Mouse (Mus musculus) c-Kit-positive CD71-negative TER-119-negative erythroid progenitor cells, embryonic 14.5 days (primary cell): Measurements from ENCODE around the gene Arsg.
A peak's percentile ranks its signal among the peaks of the same experiment; 100 is the strongest.

Experiments
- DNase-seq: peaks from one replicate; pipeline ENCODE4 v3.0.0-alpha.2; 2013; ENCODE audit warnings: low read depth

Arsg gene

DNA sequence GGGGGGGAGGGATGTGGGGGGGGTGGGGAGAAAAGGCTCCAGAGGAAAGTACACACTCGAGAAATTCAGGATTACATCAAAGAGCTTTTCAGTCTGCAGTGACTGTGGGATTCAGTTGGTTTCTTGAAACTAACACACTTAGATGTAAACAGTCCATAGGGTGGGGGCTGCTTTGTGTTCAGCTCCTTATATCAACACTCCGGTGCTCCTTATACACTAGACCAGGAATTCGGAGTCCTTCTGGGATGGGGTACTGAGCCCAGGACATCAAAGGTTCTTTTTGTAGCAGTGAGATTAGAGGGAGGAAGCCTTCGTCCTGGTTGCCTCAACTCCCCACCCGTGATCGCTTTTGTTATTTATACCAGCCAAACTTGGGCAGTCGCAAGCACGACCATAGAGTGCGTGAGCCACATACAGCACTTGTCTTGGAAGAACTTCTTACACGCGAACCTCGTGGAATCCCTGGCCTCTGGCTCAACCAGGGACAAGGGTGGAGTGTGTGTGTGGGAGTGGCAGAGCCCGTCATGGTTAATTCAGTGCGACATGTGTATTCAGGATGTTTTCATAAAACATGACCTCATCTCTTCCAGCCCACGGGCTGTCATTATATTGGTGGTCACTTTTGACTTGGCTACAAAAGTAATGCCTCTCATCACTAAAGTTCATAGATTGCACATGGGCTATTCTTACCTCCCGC lies 73.3 kb downstream of the Arsg start:
- no peak for DNase-seq

DNA sequence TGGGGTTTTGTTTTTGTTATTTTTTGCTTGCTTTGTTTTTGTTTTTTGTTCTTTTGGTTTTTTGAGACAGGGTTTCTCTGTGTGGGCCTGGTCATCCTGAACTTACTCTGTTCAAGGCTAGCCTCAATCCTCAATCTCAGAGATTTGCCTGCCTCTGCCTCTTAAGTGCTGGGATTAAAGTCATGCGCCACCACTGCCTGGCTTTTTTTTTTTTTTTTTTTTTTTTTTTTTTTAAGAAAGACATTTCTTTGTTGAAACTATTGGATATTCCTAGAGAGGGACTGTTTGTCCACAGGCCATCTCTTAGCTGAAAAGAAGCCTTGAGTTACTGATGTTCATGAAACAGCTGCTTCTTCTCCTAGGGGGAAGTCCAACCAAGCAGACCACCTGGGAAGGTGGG lies 74.5 kb downstream of the Arsg start:
- DNase-seq, result no peak

DNA sequence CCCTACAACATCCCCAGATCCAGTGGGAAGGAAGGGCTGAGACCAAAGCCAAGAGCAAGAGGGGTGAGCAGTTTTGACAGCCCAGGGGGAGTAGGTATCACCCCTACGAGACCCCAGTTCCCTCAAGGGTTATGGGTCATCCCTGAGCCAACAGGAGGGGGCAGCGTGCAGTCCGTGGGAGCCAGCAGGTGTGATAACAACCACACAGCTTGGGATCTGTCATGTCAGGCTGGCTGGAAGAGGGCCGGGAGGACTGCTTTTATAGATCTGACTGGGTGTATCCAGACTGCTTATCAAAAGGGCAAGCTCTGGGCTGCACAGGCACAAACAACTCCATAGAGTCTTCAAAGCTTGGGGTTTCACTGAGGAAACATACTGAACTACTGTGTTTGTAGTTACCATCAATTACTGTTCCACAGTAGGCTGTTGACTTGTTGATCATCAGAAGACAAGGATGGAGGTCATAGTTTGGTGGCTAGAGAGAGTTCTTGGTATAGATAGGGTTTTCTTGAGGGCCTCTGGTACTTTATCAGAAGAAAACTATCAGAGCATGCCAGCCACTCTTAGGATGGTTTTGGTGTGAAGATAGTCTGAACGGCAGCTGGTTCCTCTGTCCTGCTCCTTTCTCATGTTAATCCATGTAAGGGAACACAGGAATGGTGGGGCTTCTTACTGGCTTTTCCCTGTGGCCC lies 76.6 kb downstream of the Arsg start:
- no peak for DNase-seq

DNA sequence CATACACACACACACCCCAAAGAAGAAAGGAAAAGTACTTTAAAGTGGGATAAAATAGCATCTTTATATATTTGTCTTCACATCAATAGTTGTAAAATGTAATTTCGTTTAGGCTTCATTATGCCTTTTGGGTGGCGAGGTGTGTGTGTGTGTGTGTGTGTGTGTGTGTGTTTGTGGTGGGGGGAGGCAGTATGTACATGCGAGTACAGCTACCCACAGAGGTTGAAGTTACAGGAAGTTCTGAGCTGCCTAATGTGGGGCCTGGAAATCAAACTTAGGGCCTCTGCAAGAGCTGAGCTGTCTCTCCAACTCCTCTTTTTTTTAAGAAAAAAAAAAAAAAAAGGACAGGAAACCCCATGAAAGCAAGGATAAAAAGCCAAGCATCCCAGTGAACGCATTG lies 80.7 kb downstream of the Arsg start:
- DNase-seq, result no peak

DNA sequence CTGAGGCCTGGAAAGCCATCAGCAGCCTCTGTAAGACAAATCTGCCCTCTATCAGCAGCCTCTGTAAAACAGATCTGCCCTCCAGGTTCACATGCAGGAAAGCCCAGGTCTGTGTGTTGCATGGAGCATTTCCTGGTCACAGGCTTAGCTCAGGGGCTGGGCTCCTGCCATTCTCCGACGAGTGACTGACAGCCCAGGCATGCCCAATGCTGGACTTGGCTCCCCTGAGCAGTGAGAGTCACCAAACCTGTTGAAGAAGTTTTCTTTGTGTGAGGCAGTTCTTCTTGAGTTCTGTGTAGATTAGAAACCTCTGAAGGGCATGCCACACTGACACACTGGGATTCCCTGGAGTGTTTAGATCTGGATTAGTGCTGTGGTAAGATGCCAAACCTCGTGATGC lies 81.3 kb downstream of the Arsg start:
- no peak for DNase-seq

DNA sequence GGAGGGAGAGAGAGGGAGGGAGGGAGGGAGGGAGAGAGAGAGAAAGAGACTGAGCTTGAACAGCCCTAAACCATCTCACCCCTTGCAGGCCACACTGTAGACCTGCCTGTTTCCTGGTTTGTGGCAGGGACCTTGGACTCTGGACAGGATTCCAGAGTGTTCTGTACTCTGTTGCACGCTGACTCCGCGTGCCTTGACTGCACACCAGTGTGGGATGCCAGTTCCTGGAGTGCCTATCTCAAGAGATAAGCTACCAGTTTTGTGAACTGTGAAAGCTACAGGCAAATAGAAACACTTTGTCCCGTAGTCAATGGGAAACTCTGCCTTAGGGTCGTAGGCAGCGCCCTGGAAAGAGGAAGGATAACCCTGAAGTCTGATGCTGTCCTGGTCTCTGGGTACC lies 83.0 kb downstream of the Arsg start:
- no peak for DNase-seq

DNA sequence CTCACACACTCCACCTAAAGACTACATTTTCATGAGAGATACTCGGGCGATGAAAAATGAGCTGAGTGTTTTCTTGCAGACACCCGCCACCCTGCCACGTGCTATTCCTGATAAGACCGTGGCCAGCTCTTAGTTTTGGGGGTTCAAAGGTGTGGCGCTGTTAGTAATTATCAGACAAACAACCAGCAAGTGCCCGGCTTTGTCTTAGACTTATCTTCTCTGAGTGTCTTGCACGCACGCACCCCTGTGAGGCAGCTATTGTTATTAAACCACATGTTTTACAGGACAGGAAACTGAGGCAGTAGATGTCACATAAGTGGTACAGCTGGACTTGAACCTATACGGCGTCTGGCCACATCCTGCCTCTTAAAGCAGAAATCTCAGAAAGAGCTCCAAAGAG lies 84.2 kb downstream of the Arsg start:
- no peak for DNase-seq

DNA sequence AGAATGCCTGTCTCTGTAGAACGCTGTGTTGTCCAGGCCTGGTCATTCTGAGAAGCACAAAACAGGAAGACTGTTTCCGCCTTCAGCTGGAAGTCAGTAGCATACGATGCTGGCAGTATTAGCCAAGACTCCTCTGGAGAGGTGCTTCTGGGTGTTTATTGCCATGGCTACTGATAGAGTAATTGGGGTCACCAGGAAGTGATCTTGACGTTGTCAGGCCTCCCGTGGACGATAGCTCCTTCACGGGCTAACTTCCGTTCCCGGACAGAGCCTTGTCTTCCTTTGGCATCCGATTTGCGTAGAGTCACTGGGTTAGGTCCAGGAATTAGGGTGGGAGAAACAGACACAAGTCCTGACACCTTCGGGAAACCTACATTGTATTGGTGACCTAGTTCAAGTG lies 86.1 kb downstream of the Arsg start:
- no peak for DNase-seq

DNA sequence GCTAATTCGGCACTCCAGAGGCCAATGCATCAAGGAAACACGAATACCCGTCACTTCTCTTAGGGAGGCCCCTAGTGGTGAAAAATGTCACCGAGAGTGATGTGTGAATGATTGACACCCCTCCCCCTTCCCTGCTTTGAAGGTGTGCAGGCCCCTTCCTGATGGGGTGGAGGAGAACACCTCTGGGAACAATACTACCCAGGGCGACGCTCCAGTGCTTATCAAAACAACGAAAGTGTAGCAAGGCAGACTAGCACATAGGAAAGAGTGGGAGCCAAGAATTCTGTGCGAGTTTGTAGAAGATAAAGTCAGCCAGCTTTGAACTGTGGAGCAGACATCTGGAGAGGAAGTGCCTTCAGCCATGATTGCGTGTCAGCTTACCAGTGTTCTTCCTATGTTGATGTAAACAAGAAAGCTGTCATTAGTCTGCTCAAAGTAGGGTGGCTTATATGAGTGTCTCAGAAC lies 87.7 kb downstream of the Arsg start:
- peak; percentile 70 for DNase-seq

DNA sequence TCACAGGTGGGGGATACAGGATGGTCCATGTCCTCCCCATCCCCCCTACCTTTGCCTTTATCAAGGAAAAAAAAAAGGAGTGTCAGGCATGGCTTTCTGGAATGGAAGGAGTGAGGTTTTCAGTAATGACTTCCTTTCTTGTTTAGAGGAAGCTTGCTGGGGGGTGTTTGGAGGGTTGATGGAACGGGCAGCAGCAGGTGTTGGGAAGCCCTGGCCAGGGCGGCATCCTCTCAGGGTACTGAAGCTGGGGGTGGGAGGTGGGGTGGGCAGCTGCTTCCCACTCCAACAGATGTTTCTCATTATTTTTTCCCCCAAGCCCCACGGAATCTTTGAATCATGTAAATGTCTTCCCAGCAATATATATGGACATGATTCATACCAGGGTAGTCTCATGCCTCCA lies 88.3 kb downstream of the Arsg start:
- DNase-seq, result no peak

DNA sequence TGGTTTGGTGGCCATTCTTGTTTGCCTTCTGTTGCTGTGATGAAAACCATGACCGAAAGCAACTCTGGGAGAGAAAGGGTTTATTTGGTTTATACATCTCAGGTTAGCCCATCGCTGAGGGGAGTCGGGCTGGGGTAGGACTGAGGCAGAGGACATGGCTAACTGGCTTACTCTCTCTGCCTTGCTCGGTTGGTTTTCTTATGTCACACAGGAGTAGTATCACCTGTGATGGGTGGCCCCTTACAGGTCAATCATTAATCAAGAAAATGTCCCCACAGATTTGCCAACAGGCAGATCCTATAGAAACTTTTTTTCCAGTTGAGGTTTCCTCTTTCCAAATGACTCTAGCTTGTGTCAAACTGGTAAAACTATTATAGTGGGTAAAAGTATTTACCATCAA lies 90.5 kb downstream of the Arsg start:
- no peak for DNase-seq

DNA sequence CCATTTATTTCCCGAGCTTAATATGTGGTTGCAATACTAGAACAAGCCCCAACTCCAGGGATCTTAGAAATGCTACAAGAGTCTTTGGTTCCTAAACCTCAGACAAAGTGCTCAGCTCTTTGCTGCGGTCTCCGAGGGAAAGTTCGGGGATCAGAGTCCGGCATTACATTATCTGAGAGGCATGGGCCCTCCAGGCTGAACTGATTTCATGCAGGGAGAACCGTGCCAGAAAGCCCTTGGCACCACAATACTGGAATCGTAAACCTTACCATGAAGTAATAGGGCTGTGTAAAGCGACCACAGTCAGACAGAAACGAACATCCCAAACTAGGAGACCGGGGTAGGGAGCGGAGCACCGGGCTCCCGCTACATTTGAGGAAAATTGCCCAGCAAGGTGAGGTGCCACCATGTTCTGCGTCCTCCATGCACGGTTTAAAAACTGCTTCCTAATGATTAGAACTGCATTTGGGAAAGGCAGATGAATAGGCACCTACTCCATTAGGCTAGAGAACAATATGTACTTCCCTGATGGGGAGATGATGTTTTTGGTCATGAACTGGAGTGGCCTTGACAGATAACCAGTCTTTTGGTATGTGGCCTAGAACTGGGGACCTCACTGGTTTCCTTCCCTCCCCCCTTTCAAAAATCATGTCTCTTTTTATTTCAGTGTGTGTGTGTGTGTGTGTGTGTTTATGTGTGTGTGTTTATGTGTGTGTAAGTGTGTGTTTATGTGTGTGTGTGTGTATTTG lies 91.5 kb downstream of the Arsg start:
- DNase-seq, result no peak

DNA sequence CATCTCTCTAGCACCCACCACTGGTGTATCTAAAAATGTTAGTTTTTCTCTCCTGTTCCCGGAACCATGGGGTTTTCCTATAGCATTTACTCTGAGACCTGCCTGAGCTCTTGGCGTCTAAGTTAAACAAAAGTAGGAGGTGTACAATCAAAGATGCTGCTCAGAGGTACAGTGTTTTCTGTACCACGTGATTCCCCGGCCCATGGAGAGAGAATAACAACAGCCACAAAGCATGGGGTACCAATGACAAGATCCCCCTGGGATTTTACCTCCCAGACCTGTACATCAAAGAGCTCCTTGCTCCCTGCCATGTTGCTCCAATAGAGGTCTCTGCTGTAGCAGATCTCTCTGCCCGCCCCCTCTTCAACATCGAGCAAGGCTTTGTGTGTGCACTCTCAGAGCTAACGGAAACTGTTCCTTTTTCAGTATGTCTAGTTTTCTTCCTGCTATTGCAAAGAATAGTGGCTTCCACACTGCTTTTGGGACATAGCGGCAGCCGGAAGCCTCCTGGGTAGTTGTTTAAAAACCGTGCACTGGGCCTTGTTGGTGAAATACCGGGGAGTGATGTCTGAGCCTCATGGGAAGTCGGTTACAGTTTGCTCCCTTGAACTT lies 95.9 kb downstream of the Arsg start:
- no peak for DNase-seq

DNA sequence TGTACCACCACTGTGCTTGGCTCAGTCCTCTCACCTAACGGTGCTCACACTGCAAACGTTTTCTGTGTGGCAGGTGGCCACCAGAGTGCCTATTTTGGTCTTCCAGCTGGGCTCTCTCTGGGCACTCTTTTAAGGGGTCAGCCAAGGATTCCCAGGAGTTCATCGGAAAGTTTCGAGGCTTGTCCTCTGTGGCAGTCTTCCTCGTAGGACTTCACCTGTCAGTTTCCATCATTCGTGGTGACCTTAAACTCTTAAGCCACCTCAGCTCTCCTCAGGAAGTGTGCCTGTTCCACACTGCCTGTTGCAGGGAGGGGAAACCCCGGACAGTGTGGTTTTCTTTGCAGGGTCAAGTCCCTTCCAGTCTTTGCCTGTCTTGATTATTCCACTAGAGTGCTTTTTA lies 96.6 kb downstream of the Arsg start:
- DNase-seq, result no peak

DNA sequence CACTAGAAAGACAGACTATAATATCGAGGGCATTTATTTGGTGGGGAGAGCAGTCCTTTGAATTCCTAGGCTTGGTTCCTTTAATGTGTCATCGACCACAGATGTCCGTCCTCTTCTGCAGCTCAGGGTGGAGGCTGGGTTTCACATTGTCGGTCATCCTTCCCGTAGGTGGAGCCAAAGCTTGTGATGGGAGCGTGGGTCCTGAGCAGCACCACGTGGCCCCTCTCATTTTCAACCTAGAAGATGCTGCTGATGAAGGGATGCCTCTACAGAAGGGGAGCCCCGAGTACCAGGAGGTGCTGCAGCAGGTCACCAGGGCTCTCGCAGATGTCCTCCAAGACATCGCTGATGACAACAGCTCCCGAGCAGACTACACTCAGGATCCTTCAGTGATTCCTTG lies 98.9 kb downstream of the Arsg start:
- DNase-seq, result no peak

DNA sequence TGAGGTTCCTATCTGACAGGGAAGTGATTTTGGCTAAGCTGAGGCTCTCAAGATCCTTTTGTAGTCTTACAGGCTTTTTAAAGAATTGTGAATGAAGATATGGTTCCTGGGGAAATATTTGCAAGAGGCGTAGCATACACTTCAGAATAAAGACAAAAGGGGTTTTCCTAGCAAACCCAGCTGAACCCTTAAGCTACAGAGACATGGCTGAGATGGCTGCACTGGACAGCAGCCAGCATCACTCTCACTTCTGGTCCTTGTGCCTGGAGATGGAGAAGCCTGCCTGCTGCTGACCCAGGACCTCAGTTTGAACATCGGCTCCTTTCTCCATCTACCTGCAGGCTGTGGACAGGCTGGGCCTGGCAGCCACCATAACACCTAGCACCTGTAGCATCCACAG lies 101.4 kb downstream of the Arsg start:
- no peak for DNase-seq

DNA sequence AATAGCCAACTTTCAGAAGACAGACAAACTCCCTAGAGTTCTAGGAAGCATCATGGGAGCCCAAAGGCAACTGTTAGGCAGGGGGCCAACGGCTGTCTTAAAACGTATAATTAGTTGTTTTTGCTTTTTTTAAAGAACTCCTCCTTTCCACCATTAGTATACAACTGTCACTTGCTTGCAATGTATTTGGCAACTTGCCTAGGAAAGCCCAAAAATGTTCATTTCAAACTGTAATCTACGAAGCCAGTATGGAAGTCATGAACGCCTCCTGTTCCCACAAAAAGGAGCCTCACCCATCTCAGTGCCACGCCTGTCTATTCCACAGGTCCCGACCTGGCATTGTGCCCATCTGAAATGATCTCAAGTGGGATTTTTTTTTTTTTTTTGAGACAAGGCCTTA lies 102.7 kb downstream of the Arsg start:
- no peak for DNase-seq

DNA sequence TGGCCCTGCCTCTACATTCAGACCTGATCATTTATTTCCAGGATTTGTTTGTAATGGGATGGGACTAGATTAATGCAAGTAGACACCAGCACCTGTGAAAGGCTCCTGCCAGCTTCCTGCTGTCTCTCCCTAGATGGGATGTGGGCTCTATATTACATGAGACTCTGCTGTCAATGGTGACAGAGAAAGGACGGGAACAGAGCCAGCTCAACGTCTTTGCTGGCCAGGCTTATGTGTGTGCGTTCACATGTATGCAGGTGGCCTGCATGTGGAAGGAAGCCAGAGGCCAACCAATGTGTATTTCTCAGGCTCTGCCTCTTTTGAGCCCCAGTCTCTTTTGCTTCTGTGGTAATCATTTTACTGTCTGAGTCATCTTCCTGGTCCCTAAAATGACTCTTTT lies 105.4 kb downstream of the Arsg start:
- no peak for DNase-seq

DNA sequence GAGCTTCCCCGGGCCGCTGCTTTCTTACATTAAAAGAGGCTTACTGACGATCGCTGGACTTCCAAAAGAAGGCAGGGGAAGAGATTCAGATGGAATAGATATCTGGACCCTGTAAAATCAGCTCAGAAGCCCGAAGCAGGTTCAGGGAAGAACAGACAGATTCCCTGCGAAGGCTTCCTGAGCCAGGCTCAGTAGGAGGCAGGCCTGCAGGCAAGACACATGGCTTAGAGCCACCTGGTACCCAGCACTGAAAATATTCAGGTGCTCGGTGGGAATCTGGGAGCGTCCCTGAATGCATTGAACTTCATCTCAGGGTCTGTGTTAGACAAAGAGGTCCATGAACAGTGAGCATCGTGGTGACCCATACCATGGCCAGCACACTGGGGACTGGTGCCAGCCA lies 106.8 kb downstream of the Arsg start:
- DNase-seq, result no peak

DNA sequence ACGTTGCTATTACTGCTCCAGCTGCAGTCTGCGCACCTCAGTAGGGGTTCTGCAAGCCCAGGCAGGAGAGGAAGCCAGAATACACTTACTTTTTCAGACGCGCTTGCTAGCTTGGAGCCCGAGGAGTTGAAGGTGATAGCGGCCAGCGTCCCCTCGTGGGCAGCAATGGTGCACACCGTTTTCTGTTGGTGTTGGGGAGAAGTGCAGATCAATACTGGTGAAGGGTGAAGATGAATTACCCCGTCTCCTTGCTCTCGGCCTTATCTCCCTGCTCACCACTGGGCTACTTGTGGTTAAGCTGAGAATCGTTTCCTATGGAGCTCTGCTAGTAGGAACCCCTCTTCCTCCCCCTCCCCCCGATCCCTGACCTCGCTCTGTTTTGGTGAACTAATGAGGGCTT lies 110.8 kb downstream of the Arsg start:
- no peak for DNase-seq

DNA sequence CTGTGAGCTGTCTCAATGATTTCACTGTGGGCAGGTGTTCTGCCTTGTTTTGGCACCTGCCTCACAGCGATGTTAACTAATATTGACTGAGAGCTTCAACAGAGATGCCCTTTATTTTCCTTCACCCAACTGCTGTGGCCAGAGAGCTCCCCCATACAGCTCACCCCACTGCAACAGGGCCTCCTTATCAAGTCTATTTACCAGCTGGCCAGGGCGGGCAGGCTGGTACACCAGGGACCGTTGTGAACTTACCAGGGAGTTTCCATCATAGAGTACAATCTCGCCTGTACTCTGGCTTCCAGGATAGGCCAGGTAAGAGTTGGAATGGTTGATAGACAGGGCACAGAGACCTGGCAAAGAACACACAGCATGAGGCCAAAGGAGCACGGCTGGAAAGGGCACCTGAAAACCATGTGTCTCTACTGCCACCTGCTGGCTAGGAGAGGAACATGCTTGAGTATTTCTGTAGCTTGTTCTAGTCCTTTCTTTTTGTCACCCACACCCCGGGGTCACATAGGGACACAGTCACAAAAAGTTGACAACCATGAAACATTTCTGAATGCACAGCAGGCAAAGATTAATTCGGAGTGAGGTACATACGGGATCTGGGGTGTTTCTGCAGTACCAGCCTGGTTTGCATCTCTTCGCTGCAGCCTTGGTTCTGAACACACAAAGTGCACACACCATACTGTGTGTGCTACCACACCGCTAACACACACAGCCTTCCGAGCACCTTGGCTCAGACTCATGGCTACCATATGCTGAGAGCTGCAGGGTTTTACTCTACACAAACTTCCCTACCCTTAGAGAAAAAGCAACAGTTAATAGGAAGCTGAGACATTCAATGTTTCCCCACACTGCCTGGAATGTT lies 111.9 kb downstream of the Arsg start:
- peak; percentile 73 for DNase-seq

DNA sequence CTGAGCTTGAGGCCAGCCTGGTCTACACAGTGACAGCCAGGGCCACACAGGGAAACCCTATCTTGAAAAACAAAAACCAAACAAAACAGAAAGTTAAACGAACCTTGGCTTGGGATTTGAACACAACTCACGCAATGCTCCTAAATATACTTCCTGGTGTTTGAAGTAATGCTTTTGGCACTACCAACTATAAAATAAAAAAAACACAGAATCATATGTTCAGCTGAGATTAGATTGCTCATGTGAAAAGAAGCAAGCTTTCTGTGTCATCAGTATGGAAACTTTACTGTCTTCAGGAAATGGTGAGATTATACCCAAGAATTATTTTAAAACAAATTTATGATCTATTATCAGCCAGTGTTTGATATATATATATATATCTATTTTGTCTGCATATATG lies 113.2 kb downstream of the Arsg start:
- no peak for DNase-seq
